Mouse (Mus musculus): ENCODE data around the gene Skp1a. TPM values are rescaled to one million over a fixed set of nuclear protein-coding genes. Genes with fewer than 3 reads are reported as not detected.

Skp1a gene
- total RNA-seq, 2 experiments from 2014 or later: 474 to 484 TPM

DNA sequence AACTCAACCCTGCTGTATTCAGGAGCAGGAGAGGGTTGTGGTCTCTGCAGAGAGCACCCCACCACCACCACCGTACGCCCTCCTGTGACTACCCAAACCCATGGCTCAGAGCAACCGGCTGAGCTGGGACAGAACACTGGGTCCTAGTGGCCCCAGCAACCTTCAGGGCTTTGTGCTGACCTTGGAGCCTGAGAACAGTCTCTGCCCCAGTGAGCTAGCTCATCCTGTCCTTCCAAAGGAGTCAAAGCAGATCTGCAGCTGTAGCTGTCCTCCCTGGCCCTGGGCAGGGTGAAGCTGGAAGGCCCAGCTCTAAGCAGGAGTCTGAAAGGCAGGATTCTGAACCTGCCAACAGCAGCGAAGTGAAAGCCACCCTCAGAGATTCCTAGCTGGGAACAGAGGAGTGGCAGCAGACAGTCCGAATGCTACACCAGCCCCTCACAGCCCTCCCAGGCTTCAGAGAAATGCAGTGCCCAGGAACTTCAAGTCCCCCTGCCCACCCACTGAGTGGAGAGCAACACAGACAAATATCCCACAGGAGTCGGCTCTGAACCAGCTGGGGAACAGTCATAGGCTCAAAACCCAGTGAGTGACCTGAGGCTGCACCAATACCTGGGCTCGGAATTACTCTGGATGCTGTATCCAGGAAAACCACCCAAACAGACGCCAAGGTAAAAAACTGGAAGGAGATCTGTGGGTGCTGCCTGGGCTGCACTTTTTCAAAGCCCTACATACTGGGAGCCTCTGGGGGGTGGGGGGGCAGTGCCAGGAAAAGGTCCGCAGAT is 44.2 kb downstream of the Skp1a start:
- intact Hi-C loops (cut with DNase I): no loop called here
- DNase-seq: no peak

DNA sequence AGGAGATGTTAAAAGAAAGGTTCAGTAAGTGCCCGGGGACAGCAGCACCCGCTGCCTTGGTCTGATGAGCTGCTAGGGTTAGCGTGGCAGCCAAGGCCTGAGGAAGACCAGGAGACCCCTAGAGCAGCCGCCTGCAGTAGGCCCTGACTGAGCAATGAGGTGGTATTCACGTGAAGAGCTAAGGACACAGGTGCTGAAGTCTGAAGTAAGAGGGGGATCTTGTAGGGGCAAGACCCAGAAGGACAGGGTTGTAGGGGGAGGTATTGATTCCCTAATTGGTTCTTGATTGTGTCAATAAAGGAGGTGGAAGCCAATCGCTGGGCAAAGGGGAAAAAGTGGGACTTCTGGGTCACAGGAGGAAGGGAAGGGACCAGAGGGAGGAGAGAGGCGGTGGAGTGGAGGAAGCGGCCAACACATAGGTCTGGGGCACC is 45.2 kb downstream of the Skp1a start:
- intact Hi-C loops (cut with DNase I): no loop called here
- no peak for DNase-seq

DNA sequence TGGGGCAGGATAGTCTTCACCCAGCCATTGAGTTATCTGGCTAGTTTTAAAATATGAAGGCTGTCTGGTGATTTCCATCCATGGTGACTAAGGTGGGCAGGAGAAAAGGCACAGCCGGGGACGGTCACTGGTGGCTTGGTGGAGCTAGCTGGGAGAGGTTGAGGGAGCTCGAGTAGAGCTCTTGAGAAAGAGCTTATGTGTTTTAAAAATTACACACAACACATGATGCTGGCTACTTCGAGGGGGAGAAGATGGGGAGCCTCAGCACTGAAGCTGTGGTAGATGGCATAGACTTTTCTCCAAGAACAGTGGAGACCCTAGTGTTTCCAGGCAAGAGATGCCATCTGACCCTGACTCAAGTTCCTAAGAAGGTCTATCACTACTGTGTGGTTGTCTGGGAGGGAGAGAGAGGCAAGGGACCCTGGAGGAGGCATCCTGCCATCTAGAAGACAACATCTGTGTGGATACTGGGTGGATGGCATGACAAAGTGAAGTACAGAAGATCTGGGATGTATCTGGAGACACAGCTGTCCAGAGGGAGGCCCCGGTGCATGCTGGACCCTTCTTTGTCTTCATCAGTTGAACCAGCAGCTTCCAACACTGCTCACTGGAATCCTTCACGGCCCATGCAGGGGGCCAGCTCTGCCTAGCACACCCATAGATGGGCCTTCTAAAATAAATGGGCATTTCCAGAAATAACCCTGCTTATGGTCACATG is 45.8 kb downstream of the Skp1a start:
- no peak for DNase-seq
- intact Hi-C loops (cut with DNase I): no loop called here

DNA sequence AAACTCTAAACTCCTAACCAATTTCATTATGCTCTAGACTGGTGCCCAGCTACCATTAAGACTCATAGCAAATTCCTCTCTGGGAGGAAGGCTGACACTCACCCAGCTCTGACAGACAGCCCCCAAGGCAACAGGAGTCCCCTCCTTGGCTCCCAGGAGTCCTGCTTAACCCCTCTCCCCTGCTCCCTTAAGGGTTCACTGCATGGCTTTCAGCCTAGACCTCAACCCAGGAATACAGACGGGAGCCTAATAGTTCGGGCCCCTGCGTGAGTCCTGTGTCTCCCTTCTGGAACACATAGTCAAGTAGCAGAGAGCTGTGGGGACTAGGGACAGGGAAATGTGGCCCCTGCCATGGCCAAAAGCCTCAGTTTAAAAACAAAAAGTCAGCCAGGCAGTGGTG is 46.4 kb downstream of the Skp1a start:
- intact Hi-C loops (cut with DNase I): no loop called here
- no peak for DNase-seq

DNA sequence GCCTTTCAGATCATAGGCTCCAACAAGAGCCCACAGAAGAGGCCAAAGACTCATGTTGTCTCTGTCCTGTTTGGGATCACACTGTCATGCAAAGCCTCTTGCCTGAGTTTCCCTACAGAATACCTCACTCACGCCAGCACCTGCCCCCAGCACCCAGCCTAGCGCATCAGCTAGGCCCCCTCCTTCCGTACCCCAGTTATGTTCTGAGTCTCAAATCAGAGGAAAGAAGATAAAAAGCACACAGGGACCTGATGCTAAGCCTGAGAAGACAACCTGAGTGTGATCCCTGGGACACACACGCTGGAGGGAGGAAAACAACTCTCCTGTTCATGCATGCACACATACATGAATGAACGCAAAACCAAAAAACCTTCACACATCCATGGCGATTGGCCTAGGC is 47.2 kb downstream of the Skp1a start:
- DNase-seq: no peak
- intact Hi-C loops (cut with DNase I): no loop called here

DNA sequence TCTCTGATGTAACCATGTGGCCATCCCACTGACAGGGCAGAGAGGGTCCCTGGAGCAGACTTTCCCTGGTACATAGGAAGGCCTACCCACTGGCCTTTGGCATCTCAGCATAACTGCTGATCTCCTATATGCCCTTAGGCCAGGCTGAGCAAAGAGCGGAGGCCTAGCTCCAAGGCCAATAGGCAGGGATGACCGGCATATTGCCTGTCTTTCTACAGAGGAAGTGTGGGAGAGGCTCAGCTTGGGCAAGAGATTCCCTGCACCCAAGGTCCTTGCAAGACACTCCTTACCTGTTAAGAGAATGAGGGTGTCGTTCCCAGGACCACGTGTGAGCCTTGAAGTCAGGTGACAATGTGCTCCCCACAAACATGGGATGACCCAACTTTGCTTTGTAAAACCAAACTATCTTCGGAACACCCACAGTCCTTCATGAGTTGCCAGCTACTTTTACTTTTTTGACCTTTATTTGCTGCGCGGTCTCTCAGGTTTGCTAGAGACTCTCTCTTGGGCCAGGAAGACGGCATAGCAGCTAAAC is 47.9 kb downstream of the Skp1a start:
- no peak for DNase-seq
- intact Hi-C loops (cut with DNase I): no loop called here

DNA sequence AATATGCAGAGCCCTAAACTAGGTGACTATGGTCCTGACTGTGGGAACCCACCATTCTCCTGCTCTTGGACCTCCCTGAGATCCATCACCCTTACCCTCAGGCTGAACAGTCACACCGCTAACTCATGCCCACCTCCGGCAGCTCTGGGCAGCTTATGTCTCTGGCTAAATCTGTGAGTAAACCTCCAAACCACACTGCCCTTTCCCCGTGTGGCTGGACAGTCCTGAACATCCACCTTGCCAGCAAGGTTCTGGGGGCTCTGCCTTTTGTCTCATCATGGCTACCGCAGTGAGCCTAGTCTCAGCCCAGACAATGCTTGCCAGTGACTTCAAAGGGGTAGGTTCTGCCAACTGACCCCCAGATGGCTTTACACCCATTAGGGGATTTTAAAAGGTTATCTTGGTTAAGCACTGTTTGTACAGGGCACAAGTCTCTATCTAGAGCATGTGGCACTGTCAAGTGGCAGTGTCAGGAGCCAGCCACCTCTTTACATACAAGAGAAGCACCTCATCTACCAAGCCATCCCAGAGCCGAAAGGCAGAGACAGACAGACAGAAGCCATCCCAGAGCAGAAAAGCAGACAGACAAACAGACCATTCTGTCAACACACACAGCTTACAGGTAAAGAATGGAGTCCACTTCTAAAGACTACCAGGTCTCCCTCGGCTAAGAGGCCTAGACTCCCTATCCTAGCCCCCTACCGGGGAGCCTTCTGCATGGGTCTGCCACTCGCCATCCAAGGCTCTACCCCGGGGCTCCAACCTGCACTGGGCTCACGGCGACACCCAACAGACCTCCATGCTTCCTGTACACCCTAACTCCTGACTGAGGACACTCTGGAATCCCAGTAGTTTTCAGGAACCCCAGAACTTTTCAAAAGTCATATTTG is 49.0 kb downstream of the Skp1a start:
- no peak for DNase-seq
- intact Hi-C loops (cut with DNase I): no loop called here

DNA sequence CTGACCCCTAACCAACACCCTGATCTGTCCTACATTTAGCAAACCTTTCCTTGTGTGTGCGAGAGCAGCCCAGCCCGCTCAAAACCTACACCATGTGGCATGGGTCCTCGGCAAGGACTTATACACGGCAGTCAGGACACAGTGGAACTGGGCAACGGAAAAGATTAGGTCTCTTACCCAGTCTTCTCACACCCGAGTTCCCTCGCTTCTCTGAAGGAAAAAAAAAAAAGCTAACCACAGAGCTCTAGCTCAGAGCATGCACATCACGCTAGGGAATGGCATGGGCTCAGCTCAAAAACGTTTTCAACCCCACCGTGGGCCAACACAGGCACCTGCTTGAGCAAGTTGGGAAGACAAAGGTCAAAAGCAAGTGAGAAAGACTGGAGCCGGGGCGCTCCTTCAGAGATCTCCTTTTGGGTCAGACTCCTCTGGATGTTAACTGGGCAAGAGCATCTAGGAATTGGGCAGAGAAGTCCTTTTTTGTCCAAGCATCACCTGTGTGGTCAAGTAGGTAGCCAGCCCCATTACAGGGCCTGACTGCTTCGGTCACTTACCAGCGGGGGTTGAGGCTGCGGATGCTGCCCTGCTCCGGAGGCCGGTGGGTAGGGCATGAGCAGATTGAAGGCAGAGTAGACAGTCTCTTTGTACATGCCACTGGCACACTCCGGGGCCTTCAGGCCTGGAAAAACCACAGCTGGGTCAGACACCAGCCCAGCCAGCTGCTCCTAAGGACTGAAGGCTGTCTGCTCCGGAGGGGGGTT is 50.0 kb downstream of the Skp1a start:
- DNase-seq: no peak
- intact Hi-C loops (cut with DNase I): no loop called here

DNA sequence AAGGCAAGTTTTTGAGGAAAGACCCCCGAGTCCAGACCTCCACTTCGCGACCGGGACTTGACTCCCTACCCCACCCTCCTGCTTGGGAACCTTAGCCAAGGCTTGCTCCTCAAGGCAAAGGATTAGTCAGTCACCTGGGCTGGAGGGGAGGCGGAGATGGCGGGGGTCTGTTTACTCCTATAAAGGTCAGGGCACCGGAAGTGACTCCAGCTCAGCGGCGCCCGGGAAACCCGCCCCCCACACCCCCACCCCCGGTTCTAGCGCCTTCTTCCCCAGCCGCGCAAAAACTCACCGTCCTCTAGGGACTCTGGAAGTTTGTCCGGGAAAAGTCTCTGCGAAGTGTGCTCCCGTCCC is 50.6 kb downstream of the Skp1a start:
- DNase-seq: no peak
- intact Hi-C loops (cut with DNase I): no loop called here

DNA sequence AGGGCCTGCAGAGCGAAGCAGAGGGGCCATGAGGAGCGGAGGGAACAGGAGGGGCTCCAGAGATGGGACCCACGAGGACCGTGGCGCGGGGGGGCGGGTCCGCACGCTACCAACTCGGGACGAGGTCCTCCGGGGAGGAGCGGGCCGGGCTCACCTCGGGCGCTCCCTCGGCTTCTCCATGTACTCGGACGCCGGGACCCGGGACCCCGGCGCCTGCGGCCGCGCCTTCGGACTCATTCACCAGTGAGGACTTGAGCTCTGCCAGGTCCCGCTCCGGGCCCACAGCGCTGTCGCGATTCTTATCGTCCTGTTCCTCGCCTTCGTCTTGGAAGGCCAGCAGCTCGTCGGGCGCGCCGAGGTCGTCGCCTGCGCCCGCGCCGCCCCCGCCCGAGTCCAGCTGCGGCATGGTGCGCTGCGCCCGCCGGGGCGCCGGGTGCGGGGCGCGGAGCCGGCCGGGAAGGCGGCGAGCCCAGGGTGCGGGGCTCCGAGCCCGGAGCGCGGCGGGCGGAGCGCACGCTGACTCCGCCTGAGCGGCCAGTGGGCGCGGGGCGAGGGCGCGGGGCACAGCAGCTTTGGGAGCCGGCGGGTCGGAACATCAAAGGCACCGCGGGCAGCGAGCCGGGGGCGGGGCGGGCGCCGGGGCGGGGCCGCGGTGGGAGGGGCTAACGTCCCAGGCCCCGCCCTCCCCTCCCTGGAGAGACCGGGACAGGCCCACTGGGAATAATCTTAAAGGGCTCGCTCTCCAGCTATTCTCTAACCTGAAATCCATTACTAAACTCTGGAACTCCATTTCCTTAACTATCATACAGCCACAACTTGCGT is 51.2 kb downstream of the Skp1a start, which contains the start of gene Tcf7:
Tcf7 (minus strand) TSS at position 241 of the 822 bp plus-strand sequence.
- DNase-seq: peak; percentile 61
- intact Hi-C loops (cut with DNase I): no loop called here

DNA sequence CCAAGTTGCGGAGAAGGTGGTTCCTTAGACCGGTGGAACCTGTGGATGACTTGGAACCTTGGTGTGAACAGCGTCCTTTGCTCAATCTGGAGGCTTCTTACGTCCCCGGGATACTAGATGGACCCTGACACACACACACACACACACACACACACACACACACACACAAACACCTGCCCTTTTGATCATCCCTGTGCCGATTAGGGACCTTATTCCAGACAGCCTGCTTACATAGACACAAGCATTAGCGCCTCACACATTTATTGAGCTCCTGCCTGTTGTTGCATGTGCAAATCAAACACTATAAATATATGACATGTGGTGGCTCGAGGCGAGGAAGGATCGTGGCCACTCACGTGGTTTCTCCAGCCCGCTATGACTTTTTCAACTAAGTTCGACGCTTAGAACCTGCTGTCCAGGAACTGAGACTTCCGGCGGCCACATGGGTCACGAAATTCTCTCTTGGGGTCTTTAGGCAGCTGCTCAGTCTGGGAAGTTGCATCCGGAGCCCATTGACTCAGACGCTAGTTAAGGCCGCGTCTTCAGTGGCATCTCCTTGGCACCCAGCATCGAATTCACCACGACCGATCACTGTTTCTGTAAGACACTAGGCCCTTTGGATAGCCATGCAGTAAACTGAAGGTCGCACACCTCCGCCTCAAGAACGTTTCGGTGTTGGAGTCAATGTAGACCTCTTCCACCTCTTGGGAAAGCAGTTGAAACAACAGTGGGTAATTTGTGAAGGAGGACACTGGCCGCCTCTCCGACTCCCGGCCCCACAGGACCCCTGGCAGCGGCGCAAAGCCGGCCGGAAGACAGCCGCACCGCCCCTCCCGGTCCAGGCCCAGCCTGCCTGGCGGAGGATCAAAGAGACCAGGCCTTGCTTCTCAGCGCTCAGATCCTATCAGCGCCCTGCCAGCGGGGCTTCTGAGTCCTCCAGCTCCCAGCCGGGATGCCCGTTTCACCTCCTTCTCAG is 52.1 kb downstream of the Skp1a start:
- peak; percentile 55 for DNase-seq
- intact Hi-C loops (cut with DNase I): no loop called here

DNA sequence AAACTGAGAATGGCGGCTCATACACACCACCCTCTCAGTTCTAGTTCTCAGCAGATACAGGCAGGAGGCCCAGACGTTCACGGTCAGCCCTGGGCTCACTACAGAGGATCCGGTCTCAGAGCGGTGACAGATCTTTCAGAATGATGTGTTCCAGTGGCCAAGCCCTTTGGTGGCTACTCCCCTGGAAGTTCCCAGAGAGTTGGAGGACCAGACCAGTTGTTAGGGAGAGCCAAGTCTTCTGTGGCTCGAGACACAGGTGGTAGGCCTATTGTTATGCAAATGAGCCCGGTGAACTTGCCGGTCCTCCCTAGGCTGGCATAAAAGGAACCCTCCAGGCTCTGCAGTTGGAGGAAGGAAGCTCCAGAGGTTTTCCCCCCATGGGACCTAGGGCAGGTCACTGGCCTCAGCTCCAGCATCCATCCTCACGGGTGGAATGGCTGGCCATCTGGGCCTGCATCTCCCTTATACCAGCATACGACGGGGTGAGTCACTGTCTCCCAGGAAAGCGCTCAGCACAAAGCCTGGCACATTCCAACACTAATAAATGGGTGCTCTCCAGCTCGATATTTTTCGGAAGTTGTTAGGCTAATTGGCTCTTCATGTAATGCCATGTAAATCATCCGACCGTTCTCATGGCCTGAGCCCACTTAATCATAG is 54.6 kb downstream of the Skp1a start:
- intact Hi-C loops (cut with DNase I): no loop called here
- no peak for DNase-seq

DNA sequence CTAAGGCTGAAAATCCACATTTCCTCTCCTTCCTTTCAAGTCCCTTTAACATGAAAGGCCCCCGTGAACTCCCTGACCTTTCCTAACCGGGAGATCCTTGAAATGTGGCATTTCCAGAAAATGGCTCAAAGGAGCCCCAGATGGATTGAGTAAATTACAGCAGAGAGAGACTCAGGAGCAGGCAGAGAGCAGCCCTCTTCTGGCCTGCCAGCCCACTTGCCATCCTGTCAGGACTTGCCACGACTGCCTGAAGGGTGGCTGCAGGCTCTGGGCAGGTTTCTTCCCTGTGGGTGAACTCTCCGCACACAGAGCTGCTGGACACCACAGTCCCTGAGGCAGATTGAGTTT is 55.1 kb downstream of the Skp1a start:
- intact Hi-C loops (cut with DNase I): no loop called here
- no peak for DNase-seq

DNA sequence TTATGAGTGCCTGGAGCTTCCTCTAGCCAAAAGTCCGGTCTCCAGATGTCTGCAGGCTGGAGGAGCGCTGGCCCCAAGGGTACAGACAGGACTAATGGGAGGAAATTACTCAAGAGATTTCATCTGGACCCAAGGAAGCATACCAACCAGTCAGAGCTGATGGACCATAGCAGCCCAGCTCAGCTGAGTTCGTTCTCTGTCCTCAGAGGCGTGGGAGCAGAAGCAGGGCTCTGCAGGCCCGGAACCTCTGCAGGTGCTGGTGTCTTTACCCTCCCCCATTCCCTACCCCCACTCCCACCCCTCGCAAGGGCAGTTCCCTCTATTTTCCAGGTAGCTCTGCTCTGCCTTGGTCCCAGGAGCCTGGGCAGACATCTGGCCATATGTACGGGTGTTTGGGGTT is 60.6 kb downstream of the Skp1a start:
- no peak for DNase-seq

DNA sequence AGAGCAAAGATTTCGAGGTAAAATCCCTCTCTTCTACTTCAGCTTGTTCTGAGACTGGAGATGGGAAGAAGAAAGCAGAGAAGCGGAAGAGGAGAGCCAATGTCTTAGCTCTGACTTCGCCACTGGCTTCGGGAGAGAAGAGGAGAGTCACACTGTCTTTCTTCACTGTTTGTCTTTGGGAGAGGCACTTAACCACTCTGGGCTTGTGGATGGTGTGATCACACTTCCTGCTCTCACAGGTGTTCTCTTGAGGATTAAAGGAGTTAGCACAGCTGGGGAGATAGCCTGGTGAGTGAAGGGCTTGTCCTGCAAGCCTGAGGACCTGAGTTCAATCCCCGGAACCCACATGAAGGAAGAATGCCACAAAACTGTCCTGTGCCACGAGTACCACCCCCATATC is 61.1 kb downstream of the Skp1a start:
- no peak for DNase-seq
- intact Hi-C loops (cut with DNase I): no loop called here

More for the DNA sequence above, 60.6 kb downstream of the Skp1a start:
- intact Hi-C loops (cut with DNase I): no loop called here

DNA sequence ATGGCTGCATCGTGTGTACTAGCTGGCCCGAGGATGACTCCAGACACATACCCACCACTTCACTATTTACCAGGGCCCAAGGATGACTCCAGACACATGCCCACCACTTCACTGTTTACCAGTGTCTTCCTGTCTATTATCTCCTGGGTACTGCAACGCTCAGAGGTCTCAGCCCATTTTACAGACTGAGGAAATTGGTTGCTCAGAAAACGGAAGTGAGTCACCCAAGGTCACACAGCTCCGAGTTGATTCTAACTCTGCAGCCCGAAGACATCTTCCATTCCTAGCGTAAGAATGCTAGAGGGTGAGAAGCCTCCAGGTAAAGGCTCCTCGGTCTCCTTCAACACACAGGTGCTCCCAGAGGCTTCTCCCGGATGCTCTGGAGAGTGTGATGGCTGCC is 62.3 kb downstream of the Skp1a start:
- intact Hi-C loops (cut with DNase I): no loop called here
- DNase-seq: no peak

All from left cerebral cortex, postnatal 4 days (tissue).